Mouse (Mus musculus): ENCODE results near the gene Cdk7. TPM values are rescaled to one million over a fixed set of nuclear protein-coding genes. Genes with fewer than 3 reads are reported as not detected.

Gene Cdk7
- polyA plus RNA-seq (2014; fragmentation: Nextera tagmentation; extraction: Ambion mirVana), result 92.0 and 97.2 TPM in 2 replicates

- H3K4me2 ChIP-seq, result peak within 1 kb of the TSS; percentile 74
- WGBS, result 0% methylated on average over 19 of the region's 19 CpGs
- peak within 1 kb of the TSS; percentile 89 for H3K9ac ChIP-seq (ENCODE audit: low read depth, low read length)
- no peaks in the 10 kb centered on the region for H3K27me3 ChIP-seq (replicated peaks; ENCODE audit: control insufficient read depth, insufficient read depth, low read length)
- H3K36me3 ChIP-seq (ENCODE audit: control insufficient read depth, insufficient read depth, low read length), result peaks cover 14% of the 10 kb centered on the region
- H3K9me3 ChIP-seq (ENCODE audit: control insufficient read depth, low read length), result no peaks in the 10 kb centered on the region
- peak within 1 kb of the TSS; percentile 66 for H3K27ac ChIP-seq (ENCODE audit: low read depth, low read length)
- DNase-seq (ENCODE audit: low spot score) (peak; percentile 90), ATAC-seq (replicated peaks; ENCODE audit: low FRiP score) (peak; percentile 97)
- H3K4me1 ChIP-seq (replicated peaks; ENCODE audit: control insufficient read depth, insufficient read depth, low read length), result peaks cover 13% of the 10 kb centered on the region
- H3K4me3 ChIP-seq (ENCODE audit: low read depth, low read length), result peak within 1 kb of the TSS; percentile 84
These were observed at the start of gene Cdk7 for GRCm38 (mm10) chr13:100730861-100731176. Gene Cdk7, minus strand, starts transcription at chr13:100730939.

- Histone ChIP-seq H3K27me3 (replicated peaks; ENCODE audit: control insufficient read depth, insufficient read depth, low read length) (no peaks in the 10 kb centered on the region), H3K4me1 (replicated peaks; ENCODE audit: control insufficient read depth, insufficient read depth, low read length) (peaks cover 29% of the 10 kb centered on the region), H3K27ac (ENCODE audit: low read depth, low read length) (peak overlapping the region; percentile 46), H3K9me3 (ENCODE audit: control insufficient read depth, low read length) (no peaks in the 10 kb centered on the region), H3K9ac (ENCODE audit: low read depth, low read length) (no peak overlapping the region), H3K4me2 (peak overlapping the region; percentile 90), H3K36me3 (ENCODE audit: control insufficient read depth, insufficient read depth, low read length) (peaks cover 27% of the 10 kb centered on the region), H3K4me3 (ENCODE audit: low read depth, low read length) (no peak overlapping the region)
- DNase-seq (ENCODE audit: low spot score) (peak; percentile 48), ATAC-seq (replicated peaks; ENCODE audit: low FRiP score) (peak; percentile 85)
- WGBS, result 37% methylated on average over 3 of the region's 3 CpGs
These were observed 46.8 kb upstream of the Cdk7 start for GRCm38 (mm10) chr13:100777491-100777890.

- H3K9ac ChIP-seq (ENCODE audit: low read depth, low read length), result no peak overlapping the region; the same call in 1 of the 2 replicates
- peaks cover 22% of the 10 kb centered on the region for H3K36me3 ChIP-seq (ENCODE audit: control insufficient read depth, insufficient read depth, low read length)
- peaks cover 29% of the 10 kb centered on the region for H3K4me1 ChIP-seq (replicated peaks; ENCODE audit: control insufficient read depth, insufficient read depth, low read length)
- H3K9me3 ChIP-seq (ENCODE audit: control insufficient read depth, low read length), result no peaks in the 10 kb centered on the region
- peak overlapping the region; percentile 46 for H3K27ac ChIP-seq (ENCODE audit: low read depth, low read length)
- DNase-seq (ENCODE audit: low spot score) (no peak), ATAC-seq (replicated peaks; ENCODE audit: low FRiP score) (no peak)
- 53% methylated on average over 6 of the region's 6 CpGs for WGBS
- no peaks in the 10 kb centered on the region for H3K27me3 ChIP-seq (replicated peaks; ENCODE audit: control insufficient read depth, insufficient read depth, low read length)
- peak overlapping the region; percentile 90 for H3K4me2 ChIP-seq
- no peak overlapping the region for H3K4me3 ChIP-seq (ENCODE audit: low read depth, low read length)
These were observed 46.0 kb upstream of the Cdk7 start for GRCm38 (mm10) chr13:100776710-100777109.

- H3K9ac ChIP-seq (ENCODE audit: low read depth, low read length), result peak overlapping the region; percentile 89
- ATAC-seq (replicated peaks; ENCODE audit: low FRiP score) (no peak), DNase-seq (ENCODE audit: low spot score) (no peak)
- 12% methylated on average over 8 of the region's 8 CpGs for WGBS
- peak overlapping the region; percentile 78 for H3K27ac ChIP-seq (ENCODE audit: low read depth, low read length)
- peaks cover 23% of the 10 kb centered on the region for H3K36me3 ChIP-seq (ENCODE audit: control insufficient read depth, insufficient read depth, low read length)
- peak overlapping the region; percentile 98 for H3K4me3 ChIP-seq (ENCODE audit: low read depth, low read length)
- peak overlapping the region; percentile 90 for H3K4me2 ChIP-seq
- peaks cover 29% of the 10 kb centered on the region for H3K4me1 ChIP-seq (replicated peaks; ENCODE audit: control insufficient read depth, insufficient read depth, low read length)
- no peaks in the 10 kb centered on the region for H3K27me3 ChIP-seq (replicated peaks; ENCODE audit: control insufficient read depth, insufficient read depth, low read length)
- no peaks in the 10 kb centered on the region for H3K9me3 ChIP-seq (ENCODE audit: control insufficient read depth, low read length)
These were observed 45.3 kb upstream of the Cdk7 start for GRCm38 (mm10) chr13:100776056-100776419.

GRCm38 (mm10) chr13:100775252-100776055 lies 44.7 kb upstream of the Cdk7 start, which contains the start of gene Cenph:
Gene Cenph, minus strand, starts transcription at chr13:100775899.
- Histone ChIP-seq H3K4me2 (peak within 1 kb of the TSS; percentile 90), H3K9me3 (ENCODE audit: control insufficient read depth, low read length) (no peaks in the 10 kb centered on the region), H3K27me3 (replicated peaks; ENCODE audit: control insufficient read depth, insufficient read depth, low read length) (no peaks in the 10 kb centered on the region), H3K36me3 (ENCODE audit: control insufficient read depth, insufficient read depth, low read length) (peaks cover 24% of the 10 kb centered on the region), H3K4me3 (ENCODE audit: low read depth, low read length) (peak within 1 kb of the TSS; percentile 98), H3K9ac (ENCODE audit: low read depth, low read length) (peak within 1 kb of the TSS; percentile 89), H3K4me1 (replicated peaks; ENCODE audit: control insufficient read depth, insufficient read depth, low read length) (peaks cover 29% of the 10 kb centered on the region), H3K27ac (ENCODE audit: low read depth, low read length) (peak within 1 kb of the TSS; percentile 79)
- under 1% methylated on average over 46 of the region's 46 CpGs for WGBS
- ATAC-seq (replicated peaks; ENCODE audit: low FRiP score) (peak; percentile 81), DNase-seq (ENCODE audit: low spot score) (peak; percentile 83)

GRCm38 (mm10) chr13:100774704-100775103 lies 44.0 kb upstream of the Cdk7 start:
- Histone ChIP-seq H3K4me1 (replicated peaks; ENCODE audit: control insufficient read depth, insufficient read depth, low read length) (peaks cover 29% of the 10 kb centered on the region), H3K27ac (ENCODE audit: low read depth, low read length) (peak overlapping the region; percentile 79; the same call in 1 of the 2 replicates)
- ATAC-seq (replicated peaks; ENCODE audit: low FRiP score), result no peak

GRCm38 (mm10) chr13:100755329-100755728 lies 24.6 kb upstream of the Cdk7 start:
- WGBS, result 69% methylated on average over 2 of the region's 2 CpGs
- ATAC-seq (replicated peaks; ENCODE audit: low FRiP score), result no peak
- no peak overlapping the region for H3K27ac ChIP-seq (ENCODE audit: low read depth, low read length)

More at GRCm38 (mm10) chr13:100774704-100775103, 44.0 kb upstream of the Cdk7 start:
- Histone ChIP-seq H3K4me3 (ENCODE audit: low read depth, low read length) (peak overlapping the region; percentile 98), H3K4me2 (peak overlapping the region; percentile 90), H3K9me3 (ENCODE audit: control insufficient read depth, low read length) (no peaks in the 10 kb centered on the region), H3K36me3 (ENCODE audit: control insufficient read depth, insufficient read depth, low read length) (peaks cover 24% of the 10 kb centered on the region), H3K9ac (ENCODE audit: low read depth, low read length) (peak overlapping the region; percentile 89), H3K27me3 (replicated peaks; ENCODE audit: control insufficient read depth, insufficient read depth, low read length) (no peaks in the 10 kb centered on the region)
- DNase-seq (ENCODE audit: low spot score), result no peak

GRCm38 (mm10) chr13:100754186-100754585 lies 23.4 kb upstream of the Cdk7 start:
- H3K27me3 ChIP-seq (replicated peaks; ENCODE audit: control insufficient read depth, insufficient read depth, low read length), result no peaks in the 10 kb centered on the region
- no peak overlapping the region for H3K27ac ChIP-seq (ENCODE audit: low read depth, low read length)
- no peak for DNase-seq (ENCODE audit: low spot score)
- peaks cover 32% of the 10 kb centered on the region for H3K4me1 ChIP-seq (replicated peaks; ENCODE audit: control insufficient read depth, insufficient read depth, low read length)
- no peak overlapping the region for H3K4me2 ChIP-seq
- no peak overlapping the region for H3K4me3 ChIP-seq (ENCODE audit: low read depth, low read length)
- no peak overlapping the region for H3K9ac ChIP-seq (ENCODE audit: low read depth, low read length)
- 80% methylated on average over 4 of the region's 4 CpGs for WGBS
- no peak for ATAC-seq (replicated peaks; ENCODE audit: low FRiP score)
- no peaks in the 10 kb centered on the region for H3K9me3 ChIP-seq (ENCODE audit: control insufficient read depth, low read length)
- H3K36me3 ChIP-seq (ENCODE audit: control insufficient read depth, insufficient read depth, low read length), result no peaks in the 10 kb centered on the region; the same call in 1 of the 2 replicates

More at GRCm38 (mm10) chr13:100755329-100755728, 24.6 kb upstream of the Cdk7 start:
- Histone ChIP-seq H3K27me3 (replicated peaks; ENCODE audit: control insufficient read depth, insufficient read depth, low read length) (no peaks in the 10 kb centered on the region), H3K4me3 (ENCODE audit: low read depth, low read length) (no peak overlapping the region), H3K4me2 (no peak overlapping the region), H3K9ac (ENCODE audit: low read depth, low read length) (no peak overlapping the region), H3K9me3 (ENCODE audit: control insufficient read depth, low read length) (no peaks in the 10 kb centered on the region), H3K4me1 (replicated peaks; ENCODE audit: control insufficient read depth, insufficient read depth, low read length) (peaks cover 26% of the 10 kb centered on the region), H3K36me3 (ENCODE audit: control insufficient read depth, insufficient read depth, low read length) (peaks cover 9% of the 10 kb centered on the region)
- DNase-seq (ENCODE audit: low spot score), result no peak

GRCm38 (mm10) chr13:100753011-100753410 lies 22.3 kb upstream of the Cdk7 start:
- ATAC-seq (replicated peaks; ENCODE audit: low FRiP score), result peak; percentile 62
- no peak for DNase-seq (ENCODE audit: low spot score)
- H3K9me3 ChIP-seq (ENCODE audit: control insufficient read depth, low read length), result no peaks in the 10 kb centered on the region
- no peak overlapping the region for H3K4me3 ChIP-seq (ENCODE audit: low read depth, low read length)
- peaks cover 34% of the 10 kb centered on the region for H3K4me1 ChIP-seq (replicated peaks; ENCODE audit: control insufficient read depth, insufficient read depth, low read length)
- H3K27me3 ChIP-seq (replicated peaks; ENCODE audit: control insufficient read depth, insufficient read depth, low read length), result no peaks in the 10 kb centered on the region
- no peaks in the 10 kb centered on the region for H3K36me3 ChIP-seq (ENCODE audit: control insufficient read depth, insufficient read depth, low read length)
- peak overlapping the region; percentile 75 for H3K27ac ChIP-seq (ENCODE audit: low read depth, low read length)
- H3K4me2 ChIP-seq, result peak overlapping the region; percentile 16
- no peak overlapping the region; the same call in 1 of the 2 replicates for H3K9ac ChIP-seq (ENCODE audit: low read depth, low read length)
- WGBS, result 38% methylated on average over 6 of the region's 6 CpGs
